Mouse (Mus musculus) lung, postnatal 36 days (tissue): ENCODE results near the gene Methig1.
A peak's percentile ranks its signal among the peaks of the same experiment; 100 is the strongest.
"Not testable (repeated sequence)": the region's sequence is repeated elsewhere in the genome, so short reads cannot be mapped to it uniquely, and the experiment has no call there.

Source experiments
- DNase-seq: peaks from one replicate; pipeline ENCODE4 v3.0.0; 2022; ENCODE audit warnings: mixed read lengths

Gene Methig1

DNA sequence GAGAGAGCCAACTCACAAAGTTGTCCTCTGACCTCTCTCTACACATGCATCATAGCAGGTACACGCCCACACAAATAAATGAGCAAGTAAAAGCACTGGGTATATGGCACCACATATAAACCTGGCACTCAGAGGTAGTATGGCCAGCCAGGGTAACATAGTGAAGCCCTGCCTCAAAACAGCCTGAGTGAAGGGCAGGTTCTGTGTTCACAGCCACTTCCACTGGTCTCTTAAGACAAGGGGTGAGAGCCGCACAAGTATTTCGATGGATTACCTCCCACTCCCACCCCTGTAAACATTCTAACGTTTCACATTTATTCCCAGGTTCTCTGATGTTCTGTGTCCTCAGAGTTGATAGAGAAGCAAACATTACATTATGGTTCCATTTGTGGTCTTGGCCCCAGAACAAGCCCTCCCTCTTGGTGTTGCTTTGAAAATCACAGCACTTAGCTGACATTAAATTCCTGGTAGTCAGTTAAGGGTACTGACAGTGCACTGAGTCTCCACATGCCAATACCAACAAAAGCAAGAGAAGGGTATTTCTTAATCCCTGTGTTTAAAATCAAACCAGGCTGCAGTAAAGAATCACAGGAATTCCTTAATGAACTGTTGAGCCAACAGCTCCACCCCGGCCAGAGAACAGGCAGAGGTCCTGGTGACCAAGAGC is 11.5 kb upstream of the Methig1 start:
- DNase-seq, result peak; percentile 69

DNA sequence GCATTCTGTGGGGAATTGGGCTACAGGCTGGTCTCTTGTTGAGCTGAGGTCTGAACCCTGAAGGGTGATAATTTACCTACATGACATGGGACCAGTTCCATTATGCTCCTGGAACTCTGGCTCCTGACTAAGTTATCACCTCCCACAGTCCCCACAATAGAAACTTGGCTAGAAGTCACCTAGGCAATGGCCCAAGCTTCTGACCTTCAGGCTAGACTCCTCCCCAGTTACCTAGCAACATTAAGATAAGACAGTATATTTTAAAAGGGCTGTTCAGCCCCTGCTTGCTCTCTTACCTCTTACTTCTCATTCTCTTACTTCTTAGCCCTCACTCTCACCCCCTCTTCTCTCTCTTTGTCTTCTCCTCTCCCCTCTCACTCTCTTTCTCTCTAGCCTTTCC is 7.5 kb upstream of the Methig1 start:
- no peak for DNase-seq

DNA sequence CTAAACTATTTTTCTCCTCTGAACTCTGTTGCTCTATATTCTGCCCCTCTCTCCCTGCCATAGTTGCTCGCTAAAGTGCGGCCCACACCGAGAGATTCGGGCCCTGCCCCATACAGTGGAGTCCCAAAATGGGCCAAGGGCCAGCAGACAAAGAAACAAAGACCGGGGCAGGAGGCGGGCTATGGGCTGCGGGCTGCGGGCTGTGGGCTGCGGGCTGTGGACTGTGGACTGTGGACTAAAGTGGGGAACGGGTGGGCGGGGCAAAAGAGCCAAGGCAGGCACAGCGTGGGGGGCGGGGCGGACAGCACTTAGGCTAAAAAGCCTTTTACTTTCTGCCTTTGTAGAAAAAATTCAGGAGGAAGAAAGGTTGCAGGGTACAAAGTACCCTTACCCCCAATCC is 6.2 kb upstream of the Methig1 start:
- no peak for DNase-seq

DNA sequence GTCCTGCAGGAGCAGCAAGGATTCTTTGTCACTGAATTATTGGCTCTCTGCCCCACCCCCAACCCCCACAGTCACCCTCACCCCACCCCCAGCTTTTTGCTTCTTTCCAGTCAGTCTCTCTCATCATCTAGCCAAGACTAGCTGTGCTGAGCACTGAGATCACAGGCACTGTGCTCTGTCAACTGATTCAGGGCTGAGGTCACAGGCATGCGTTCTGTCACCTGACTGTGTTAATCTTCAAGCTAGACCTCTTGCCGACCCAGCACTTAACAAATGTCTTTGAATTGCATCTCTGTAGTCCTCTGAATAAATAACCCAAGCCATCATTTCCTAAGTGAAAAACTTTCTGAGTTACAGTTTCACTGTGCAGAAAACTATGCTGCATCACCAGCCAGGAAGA is 3.5 kb upstream of the Methig1 start:
- no peak for DNase-seq

DNA sequence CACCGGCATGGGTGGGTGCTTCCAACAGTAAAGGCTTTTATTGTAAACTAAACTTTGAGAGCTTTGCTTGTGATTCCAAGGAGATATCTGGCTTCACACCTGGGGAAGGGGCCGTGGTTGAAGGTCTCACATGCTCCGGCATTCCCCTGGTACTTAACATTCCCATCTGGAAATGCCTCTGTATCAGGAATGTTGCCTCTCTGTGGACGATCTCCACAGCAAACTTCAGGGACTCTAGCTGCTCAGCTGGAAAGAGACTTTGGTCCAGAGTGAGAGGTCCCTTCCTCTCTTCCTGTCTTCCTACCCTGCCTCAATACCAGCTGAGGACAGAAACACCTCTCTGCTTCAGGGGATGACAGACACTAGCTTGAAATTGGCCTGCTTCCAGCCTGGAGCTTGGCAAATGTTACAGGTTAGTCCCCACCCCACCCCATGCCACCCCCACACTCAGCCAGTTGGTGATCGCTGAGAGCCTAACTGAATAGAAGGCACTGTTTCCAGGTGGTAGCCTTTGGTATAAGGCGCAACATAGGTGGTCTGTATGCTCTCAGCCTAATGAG is 1.4 kb upstream of the Methig1 start:
- no peak for DNase-seq

DNA sequence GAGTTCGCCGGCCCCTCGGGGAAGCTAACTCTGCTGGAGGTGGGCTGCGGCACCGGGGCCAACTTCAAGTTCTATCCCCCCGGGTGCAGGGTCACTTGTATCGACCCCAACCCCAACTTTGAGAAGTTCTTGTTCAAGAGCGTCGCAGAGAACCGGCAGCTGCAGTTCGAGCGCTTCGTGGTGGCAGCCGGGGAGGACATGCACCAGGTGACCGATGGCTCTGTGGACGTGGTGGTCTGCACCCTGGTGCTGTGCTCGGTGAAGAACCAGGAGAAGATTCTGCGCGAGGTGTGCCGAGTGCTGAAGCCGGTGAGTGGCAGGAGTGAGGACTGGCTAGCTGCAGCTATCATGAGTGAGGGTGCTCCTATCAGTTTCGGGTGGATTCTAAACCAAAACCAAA is 450 bp downstream of the Methig1 start:
- not testable (repeated sequence) for DNase-seq

DNA sequence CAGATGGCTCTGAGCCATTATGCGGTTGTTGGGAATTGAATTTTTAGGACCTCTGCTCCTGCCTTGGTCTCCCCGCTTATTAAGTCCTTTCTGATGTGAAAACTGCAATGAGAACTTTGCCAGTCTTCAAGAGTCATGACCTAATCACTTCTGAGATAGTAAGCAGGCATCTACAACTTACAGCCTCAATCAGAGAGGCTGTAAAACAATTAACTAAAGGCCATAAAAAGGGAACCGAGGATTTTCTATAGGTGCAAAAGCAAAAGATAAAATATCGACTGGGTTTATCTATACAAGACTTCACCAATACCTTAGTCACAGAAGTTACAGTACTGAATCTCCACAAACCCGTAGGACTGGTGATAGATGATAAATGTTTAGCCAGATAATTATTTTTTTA is 2.9 kb downstream of the Methig1 start:
- DNase-seq, result no peak

DNA sequence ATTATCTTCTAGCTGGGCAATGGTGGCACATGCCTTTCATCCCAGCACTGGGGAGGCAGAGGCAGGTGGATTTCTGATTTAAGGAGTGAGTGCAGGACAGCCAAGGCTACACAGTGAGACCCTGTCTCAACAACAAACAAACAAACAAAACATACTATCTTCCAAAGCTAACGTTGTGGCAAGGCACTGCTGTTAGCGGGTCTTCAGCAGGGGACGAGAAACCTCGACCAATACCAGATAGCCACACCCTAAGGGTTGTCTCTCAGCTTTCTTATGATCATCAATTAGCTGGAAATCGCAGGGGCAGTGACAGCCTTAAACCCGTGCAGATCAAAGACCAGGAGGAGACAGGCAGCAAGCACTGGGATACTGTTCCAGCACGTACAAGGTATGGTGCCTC is 11.3 kb downstream of the Methig1 start, which contains the start of gene Higd1c:
TSS of gene Higd1c (plus strand) at position 301 of the 400 bp plus-strand sequence.
- DNase-seq, result no peak

DNA sequence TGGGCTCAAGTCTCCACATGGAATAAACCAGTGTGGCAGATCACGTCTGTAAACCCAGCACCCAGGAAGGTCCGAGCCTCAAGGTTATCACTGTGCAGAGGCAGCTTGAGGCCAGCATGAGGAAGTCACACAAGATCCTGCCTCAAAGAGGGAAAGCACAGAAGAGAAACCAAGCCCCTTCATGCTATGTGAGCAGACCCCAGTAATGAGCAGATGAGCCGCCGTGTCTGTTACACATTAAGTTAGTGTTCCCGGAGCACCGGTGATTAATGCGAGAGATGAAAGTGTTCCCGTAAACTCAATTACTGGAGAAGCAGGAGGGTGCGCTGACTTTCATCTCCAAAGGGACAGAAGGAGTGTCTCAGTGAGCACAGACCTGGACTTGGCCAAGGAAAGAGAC is 13.0 kb downstream of the Methig1 start:
- not testable (repeated sequence) for DNase-seq

DNA sequence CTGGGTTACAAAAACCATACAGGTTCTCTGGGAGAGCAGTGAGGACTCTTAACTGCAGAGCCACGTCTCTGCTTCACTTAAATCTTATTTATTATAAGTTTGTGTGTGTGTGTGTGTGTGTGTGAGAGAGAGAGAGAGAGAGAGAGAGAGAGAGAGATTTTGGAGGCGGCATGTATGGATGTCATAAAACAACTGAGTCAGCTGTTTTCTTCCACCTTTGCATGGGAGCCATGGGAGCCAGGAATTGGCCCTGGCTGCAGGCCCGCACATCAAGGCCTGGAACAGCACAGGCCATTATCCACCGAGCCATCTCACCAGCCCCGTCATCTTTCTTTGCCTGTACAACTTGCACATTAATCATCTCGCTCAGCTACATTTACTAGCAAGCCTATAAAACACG is 14.2 kb downstream of the Methig1 start:
- DNase-seq, result no peak

DNA sequence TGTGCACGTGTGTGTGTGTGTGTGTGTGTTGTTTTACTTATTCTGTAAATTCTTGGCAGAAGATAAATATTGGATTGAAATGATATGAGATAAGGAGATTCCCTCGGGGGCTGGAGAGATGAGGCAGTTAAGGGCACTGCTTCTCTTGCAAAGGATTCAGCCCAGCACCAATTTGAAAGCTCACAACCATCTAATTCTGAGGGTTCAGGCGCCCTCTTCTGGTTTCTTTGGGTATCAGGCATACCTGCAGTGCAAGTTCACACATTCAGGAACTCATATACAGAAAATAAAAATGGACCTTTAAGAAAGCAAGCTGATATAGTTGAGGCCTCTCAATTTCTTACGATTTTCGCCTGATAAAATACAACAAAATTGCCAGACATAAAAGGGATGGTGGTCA is 22.1 kb downstream of the Methig1 start:
- peak; percentile 88 for DNase-seq

DNA sequence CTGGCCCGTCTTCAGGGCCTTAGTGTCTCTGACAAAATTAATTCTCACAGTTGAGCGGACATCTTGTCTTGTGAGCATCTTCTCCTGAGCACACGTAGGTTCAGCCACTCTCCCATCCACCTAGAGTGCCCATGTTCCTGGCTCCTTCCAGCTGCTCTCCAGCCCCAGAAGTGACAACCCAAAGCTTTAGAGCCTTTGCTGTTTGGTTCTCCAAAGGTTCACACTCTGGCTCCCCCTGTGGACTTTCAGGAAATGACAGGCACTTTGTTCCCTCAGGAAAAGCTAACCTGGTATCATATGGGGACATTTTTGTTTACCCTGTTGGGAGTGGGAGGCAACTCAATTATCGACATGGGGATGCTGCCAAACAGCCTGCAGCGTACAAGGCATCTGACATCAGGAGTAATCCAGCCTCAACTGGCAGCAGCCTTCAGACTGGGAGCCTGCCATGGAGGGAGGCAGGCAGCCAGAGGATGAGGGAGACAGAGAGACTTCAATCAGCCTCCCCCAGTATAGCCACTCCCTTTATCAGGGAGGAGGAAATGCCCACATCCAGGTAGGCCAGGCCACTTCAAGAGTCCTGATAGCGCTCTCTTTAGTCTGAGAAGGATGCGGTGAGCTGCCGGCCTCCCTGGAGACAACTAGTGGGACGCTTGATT is 25.0 kb downstream of the Methig1 start:
- not testable (repeated sequence) for DNase-seq

DNA sequence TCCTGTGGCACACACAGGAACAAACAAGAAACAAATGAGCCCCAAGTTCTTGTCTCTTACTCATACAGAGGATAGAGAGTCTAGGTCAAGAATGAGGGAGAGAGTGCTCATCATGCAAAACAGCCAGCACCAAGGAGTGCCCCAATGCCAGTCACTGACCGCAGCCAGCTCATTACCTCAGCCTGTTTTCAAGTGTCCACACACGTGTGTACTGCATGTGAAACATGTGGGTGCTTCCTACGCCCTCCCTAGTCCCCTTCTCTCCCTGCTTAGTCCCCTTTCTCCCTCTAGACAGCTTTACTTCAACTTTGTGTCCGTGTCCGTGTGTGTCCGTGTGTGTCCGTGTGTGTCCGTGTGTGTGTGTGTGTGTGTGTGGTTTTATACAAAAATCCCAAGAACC is 26.7 kb downstream of the Methig1 start:
- DNase-seq, result peak; percentile 31

DNA sequence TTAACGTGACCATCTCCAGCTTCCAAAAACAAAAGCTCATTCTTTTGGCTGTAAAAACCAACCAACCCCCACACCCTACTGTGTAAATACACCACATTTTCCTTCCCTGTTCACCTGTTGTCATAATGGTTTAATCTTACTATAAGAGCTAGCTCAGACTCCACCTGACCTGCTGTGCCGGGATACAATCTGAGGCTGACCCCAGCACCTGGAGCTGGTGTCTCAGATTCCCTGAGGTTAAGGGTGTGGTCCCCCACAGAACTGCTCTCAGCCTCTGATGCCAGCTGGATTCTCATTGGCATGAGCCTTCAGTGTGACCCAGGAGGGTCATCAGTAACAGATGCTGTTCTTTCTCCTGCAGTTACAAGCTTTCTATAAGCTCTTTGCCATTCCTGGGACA is 27.2 kb downstream of the Methig1 start:
- DNase-seq, result no peak

DNA sequence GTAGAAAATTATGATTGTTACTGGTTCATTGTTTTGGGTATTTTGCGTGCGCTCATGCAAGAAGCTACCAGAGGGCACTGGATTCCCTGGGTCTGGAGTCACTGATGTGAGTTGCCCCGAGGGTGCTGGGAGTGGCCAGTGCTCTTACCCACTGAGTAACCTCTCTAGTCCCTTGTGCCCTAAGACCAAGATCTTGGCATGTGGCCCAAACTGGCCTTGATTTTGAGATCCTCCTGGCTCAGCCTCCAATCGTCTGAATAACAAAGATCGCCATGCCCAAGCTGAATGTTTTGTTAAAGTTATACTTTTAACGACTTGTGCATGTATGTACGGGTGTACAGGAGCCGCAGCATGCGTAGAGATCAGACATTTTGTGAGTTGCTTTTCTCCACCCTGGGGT is 32.8 kb downstream of the Methig1 start:
- no peak for DNase-seq

DNA sequence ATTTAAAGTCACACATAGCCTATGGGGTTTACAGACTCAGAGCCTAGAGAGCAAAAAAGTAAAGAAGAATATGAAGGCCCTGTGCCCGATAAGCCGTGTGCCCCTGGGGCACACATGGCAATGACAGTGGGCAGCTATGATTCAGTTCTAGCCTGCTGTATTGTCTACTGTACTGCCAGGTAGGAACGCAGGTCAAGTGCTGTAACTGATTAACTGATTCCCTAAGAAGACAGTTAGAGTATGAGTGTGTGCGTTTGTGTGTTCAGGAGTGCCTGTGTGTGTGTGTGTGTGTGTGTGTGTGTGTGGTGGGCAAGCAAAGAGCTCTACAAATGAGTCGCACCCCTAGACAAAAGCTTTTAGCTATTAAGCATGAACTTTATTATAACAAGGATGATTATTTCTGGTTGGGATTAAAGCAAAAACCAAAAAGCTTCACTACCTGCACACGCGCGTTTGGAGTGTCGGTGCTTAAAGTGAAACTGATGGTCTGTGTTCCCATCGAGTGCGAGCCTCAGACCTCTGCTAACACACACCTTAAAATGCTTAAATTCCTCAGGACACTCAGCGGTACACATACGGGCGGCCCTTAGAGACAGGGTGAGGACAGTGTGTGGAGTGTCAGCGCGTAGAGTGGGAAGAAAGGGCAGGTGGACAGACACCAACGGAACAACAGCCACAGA is 34.7 kb downstream of the Methig1 start:
- DNase-seq, result peak; percentile 52

DNA sequence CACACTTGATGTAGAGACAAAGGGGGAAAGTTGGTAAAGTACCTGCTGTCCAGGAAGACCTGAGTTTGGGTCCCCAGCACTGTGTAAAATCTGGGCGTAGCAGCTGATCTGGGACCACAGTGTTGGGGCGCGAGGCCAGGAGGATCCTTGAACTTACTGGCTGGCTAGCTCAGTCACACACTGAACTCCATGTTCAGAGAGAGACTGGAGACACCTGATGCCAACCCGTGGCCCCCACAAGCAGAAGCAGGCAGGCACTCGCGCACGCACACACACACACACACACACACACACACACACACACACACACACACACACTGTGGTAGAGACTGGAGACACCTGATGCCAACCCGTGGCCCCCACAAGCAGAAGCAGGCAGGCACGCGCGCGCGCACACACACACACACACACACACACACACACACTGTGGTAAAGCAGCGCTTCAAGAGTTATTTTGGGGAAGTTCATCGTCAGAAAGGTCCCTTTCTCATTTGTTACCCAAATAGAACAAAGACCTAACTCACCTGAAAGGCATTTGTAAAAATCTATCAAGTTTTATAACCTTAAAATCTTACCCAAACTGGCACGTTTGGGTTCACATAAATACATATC is 35.4 kb downstream of the Methig1 start:
- DNase-seq, result no peak

DNA sequence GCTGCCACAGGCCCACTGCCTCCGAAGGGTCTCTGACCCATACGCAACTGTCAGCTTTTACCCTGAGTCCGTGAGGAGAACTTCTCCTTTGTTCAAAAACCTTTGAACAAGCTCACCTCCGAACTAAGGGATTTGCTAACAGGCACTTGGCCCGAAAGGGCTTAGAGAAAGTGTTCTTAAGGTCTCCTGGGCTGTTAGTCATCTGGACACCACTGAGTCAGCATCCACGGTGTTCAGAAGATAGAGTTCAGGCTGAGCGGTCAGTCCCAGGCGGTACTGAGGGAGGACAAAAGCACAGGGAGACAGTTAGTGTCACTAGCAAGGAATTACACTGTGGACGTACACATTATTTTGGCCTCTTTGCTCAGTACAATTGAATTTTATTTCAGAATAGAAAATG is 35.9 kb downstream of the Methig1 start:
- DNase-seq, result no peak

DNA sequence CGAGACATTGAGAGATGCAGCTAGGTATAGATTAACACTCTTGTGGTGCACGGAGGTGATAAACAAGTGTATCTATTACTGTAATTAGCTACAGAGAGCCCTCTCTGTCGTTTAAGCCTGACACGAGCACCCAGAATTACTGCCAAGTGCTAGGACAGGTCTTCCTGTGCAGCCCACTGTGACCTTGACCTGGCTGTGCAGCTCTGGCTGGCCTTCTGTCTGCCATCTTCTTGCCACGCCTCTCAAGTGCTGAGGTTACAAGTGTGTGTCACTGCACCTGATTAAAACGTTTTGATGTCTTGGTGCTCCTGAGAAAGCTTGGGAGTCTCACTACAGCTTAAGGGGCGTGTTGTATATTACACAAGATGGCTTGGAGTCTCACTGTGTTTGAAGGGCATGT is 38.1 kb downstream of the Methig1 start:
- DNase-seq, result no peak

DNA sequence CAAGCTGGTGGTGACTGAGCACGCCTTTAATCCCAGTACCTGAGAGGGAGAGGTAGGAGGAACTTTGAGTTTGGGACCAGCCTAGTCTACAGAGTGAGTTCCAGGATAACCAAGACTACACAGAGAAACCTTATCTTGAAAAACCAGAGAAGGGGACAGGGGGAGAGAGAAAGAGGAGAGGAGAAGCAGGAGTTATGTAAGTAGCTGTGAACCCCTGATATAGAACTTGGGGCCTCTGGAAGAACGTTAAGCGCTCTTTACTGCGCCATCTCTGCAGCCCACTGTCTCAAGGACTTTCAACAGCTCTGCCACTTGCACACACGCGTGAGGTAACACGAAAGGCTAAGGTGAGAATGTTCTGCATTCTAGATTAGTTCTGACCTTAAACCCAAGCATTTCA is 38.6 kb downstream of the Methig1 start:
- DNase-seq, result no peak

DNA sequence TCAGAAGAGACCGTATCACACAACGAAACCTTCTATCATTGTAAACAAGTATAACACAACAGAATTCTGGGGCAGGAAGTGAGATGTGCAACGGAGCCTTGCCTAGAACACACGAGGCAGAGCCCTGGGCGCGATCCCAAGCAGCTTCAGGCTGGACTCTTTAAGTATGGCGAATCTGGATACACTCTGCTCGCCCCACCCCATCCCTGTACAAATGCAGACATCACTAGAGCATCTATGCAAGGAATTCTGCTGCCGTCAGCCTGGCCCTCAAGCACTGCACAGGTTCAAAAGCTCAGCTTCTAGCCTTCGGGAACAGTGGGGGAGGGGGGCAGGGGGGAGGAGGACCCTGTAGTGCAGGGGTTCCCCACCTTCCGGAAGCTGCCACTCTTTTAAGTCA is 40.1 kb downstream of the Methig1 start:
- DNase-seq, result no peak

DNA sequence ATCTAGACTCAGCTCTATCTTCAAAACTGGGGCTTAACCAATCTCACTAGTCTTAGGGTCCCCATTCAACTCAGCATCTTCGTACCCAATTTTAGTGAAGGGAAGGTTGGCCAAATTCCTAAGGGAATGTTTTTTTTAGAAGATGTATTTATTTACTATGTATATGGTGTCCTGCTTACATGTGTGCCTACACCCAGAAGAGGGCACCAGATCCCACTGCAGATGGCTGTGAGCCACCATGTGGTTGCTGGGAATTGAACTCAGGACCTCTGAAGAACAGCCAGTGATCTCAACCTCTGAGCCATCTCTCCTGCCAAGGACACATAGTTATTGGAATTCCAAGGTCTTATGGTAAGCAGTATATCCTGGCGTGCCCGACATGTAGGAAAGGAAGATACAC is 42.6 kb downstream of the Methig1 start:
- no peak for DNase-seq

DNA sequence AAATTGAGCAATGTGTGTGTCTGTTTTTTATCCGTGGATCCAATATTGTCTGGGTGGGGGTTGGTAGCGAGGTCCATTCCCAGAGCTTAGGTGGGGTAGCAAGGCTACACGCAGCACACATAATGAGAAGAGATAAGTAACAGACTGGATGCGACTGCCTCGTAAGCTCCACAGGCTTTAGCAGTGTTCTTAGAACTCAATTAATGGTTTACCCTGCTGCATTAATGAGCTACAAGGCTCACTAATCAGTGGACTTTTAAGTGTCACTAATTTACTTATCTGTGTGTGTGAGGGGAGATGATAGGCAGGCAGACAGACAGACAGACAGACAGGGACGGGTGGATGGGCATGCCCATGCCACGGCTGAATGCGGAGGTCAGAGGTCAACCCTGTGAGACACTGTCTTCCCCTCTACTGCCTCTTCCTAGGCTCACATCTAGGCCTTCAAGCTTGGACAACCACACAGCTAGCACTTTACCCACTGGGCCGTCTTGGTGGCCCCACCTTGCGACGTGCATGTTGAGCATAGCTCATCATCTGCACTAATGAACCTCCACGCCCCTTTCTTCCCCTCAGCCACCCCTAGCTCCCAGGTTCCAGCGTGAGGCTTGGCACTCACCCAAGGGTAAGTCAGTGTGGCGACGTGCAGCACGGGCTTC is 47.8 kb downstream of the Methig1 start:
- no peak for DNase-seq
